Mouse (Mus musculus): ENCODE measurements around the gene Itk.
A peak's percentile ranks its signal among the peaks of the same experiment; 100 is the strongest.

The Itk gene

GRCm38 (mm10) chr11:46276778-46277177, 112.5 kb downstream of the Itk start:
- no peak for DNase-seq (ENCODE audit: extremely low spot score)

GRCm38 (mm10) chr11:46276168-46276567, 113.1 kb downstream of the Itk start:
- DNase-seq (ENCODE audit: extremely low spot score): no peak

- DNase-seq (ENCODE audit: extremely low spot score): peak; percentile 71
Observed at GRCm38 (mm10) chr11:46275302-46275701, 114.0 kb downstream of the Itk start.

Measured in embryo, embryonic 9.5 days (tissue).